Mouse (Mus musculus): ENCODE measurements at regions not wholly inside any gene's neighbourhood (a gene's known extent, or its start where the extent isn't known, plus 50 kb on each side); places are given as distances from the start of the nearest gene placed in this dataset.
A peak's percentile ranks its signal among the peaks of the same experiment; 100 is the strongest.

GRCm38 (mm10) chr15:69165482-69165801 lies 2664.7 kb upstream of the Lrrc6 start:
- ATAC-seq (ENCODE audit: low FRiP score): no peak
- H3K9me3 ChIP-seq: no peaks in the 10 kb centered on the region
- no peak overlapping the region for H3K27ac ChIP-seq
- H3K9ac ChIP-seq: no peak overlapping the region
- no peaks in the 10 kb centered on the region for H3K27me3 ChIP-seq
- H3K4me3 ChIP-seq (replicated peaks): no peak overlapping the region
- H3K36me3 ChIP-seq (replicated peaks): no peaks in the 10 kb centered on the region
- H3K4me2 ChIP-seq: no peak overlapping the region
- no peaks in the 10 kb centered on the region for H3K4me1 ChIP-seq
- WGBS: 75% methylated on average over 3 of the region's 3 CpGs

- H3K27me3 ChIP-seq: no peaks in the 10 kb centered on the region
- H3K9ac ChIP-seq: no peak overlapping the region
- H3K9me3 ChIP-seq: no peaks in the 10 kb centered on the region
- no peak overlapping the region for H3K27ac ChIP-seq
- 61% methylated on average over 7 of the region's 7 CpGs for WGBS
- H3K36me3 ChIP-seq (replicated peaks): no peaks in the 10 kb centered on the region
- peak; percentile 27; the same call in 1 of the 2 replicates for ATAC-seq (ENCODE audit: low FRiP score)
- H3K4me3 ChIP-seq (replicated peaks): no peak overlapping the region
- H3K4me1 ChIP-seq: no peaks in the 10 kb centered on the region
- H3K4me2 ChIP-seq: no peak overlapping the region
Measured at GRCm38 (mm10) chr15:69164581-69165481, 2664.1 kb upstream of the Lrrc6 start.

- H3K9me3 ChIP-seq: no peaks in the 10 kb centered on the region
- no peaks in the 10 kb centered on the region for H3K36me3 ChIP-seq (replicated peaks)
- WGBS: 81% methylated on average over 5 of the region's 5 CpGs
- no peak overlapping the region for H3K4me3 ChIP-seq (replicated peaks)
- no peak overlapping the region for H3K4me2 ChIP-seq
- no peak overlapping the region for H3K27ac ChIP-seq
- H3K9ac ChIP-seq: no peak overlapping the region
- H3K27me3 ChIP-seq: no peaks in the 10 kb centered on the region
- no peaks in the 10 kb centered on the region for H3K4me1 ChIP-seq
- ATAC-seq (ENCODE audit: low FRiP score): no peak
Measured at GRCm38 (mm10) chr15:69161036-69161435, 2660.3 kb upstream of the Lrrc6 start.

GRCm38 (mm10) chr15:69158124-69158523 lies 2657.4 kb upstream of the Lrrc6 start:
- H3K4me1 ChIP-seq: no peaks in the 10 kb centered on the region
- H3K9ac ChIP-seq: no peak overlapping the region
- ATAC-seq (ENCODE audit: low FRiP score): no peak
- H3K36me3 ChIP-seq (replicated peaks): no peaks in the 10 kb centered on the region
- H3K27ac ChIP-seq: no peak overlapping the region
- H3K4me2 ChIP-seq: no peak overlapping the region
- H3K9me3 ChIP-seq: no peaks in the 10 kb centered on the region
- WGBS: 60% methylated on average over 5 of the region's 5 CpGs
- no peaks in the 10 kb centered on the region for H3K27me3 ChIP-seq
- no peak overlapping the region for H3K4me3 ChIP-seq (replicated peaks)

All from forebrain, embryonic 12.5 days (tissue).